Mouse (Mus musculus) megakaryocyte, embryonic 14.5 days (primary cell): ENCODE data around the gene C1d.

Experiments used
- FLI1 ChIP-seq: IDR thresholded peaks from 2 replicates; pipeline ENCODE4 v1.6.1; 2012; ENCODE audit warnings: low read length, inconsistent platforms, mixed read lengths
- GATA1 ChIP-seq: IDR thresholded peaks from 3 replicates; pipeline ENCODE4 v1.6.1; 2012; ENCODE audit warnings: mixed read lengths, low read length, inconsistent platforms, borderline replicate concordance

DNA sequence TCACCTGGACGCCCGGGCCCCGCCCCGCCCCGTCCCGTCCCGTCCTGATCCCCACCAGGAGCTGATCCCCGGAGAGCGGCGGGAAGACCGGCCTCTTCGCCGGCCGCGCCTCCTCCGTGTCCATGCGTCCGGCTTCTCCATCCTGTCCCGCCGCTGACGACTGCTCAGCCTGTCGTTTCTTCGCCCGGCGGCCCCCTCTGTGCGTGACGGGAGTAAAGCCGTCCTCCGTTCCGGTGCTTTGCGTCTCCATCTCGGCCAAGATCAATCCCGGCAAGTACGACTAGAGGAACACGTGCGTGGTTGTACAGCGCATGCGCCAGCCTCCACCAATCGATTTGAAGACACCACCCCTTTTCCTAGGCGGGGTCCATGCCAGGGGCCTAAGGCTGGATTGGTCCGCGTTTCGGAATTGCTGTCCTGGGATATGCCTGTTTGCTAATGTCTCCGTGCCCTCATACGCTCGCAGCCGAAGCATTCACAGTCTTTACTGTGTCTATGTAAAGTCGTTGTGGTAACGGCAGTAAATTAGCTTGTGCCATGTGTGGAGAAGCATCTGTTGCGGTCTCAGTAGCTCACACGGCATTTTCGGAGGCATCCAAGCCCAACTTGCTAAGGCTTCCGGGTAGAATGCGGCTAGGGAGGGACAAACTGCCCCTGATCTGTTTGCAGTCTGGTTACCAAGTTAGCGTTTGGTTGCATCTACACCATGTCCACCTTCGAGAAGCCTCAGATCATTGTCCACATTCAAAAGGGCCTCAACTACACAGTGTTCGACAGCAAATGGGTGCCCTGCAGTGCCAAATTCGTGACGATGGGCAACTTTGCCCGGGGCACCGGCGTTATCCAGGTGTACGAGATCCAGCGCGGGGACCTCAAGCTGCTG lies 45.9 kb upstream of the C1d start, which contains the start of gene Pno1:
- TF ChIP-seq GATA1 (no peak), FLI1 (no peak)
